Mouse (Mus musculus): ENCODE results near the gene Camta2. TPM values are rescaled to one million over a fixed set of nuclear protein-coding genes. Genes with fewer than 3 reads are reported as not detected.

The Camta2 gene
- total and polyA plus RNA-seq, 3 experiments = 1.0 to 17.0 (median 4.9) TPM

GRCm38 (mm10) chr11:70625473-70625872 lies 62.4 kb downstream of the Camta2 start (continued):
- TF ChIP-seq RAD21 (IDR thresholded peaks at IDR 0.05; ENCODE audit: low read depth, low read length) = peak; percentile 76
- TF ChIP-seq NELFE (IDR thresholded peaks at IDR 0.05; ENCODE audit: low read depth, low read length) = no peak
- no peak for TF ChIP-seq MEF2A (IDR thresholded peaks at IDR 0.05; ENCODE audit: borderline replicate concordance, low read depth, low read length)
- TF ChIP-seq ZMIZ1 (IDR thresholded peaks at IDR 0.05; ENCODE audit: low read depth, low read length) = no peak
- TF ChIP-seq MYC (IDR thresholded peaks at IDR 0.05; ENCODE audit: low read depth, low read length) = peak; percentile 96
- TF ChIP-seq CHD1 (IDR thresholded peaks at IDR 0.05; ENCODE audit: low read depth, low read length) = no peak
- peak; percentile 88 to 90 for TF ChIP-seq CTCF (conservative IDR thresholded peaks at IDR 0.05 in 1 of 2, IDR thresholded peaks at IDR 0.05 in 1 of 2; ENCODE audit: low read depth in 2 of 2, low read length in 2 of 2)

- TF ChIP-seq TBP (conservative IDR thresholded peaks at IDR 0.05; ENCODE audit: low read depth, low read length) (no peak), MAFK (IDR thresholded peaks at IDR 0.05; ENCODE audit: insufficient replicate concordance, low read length) (no peak), TCF12 (IDR thresholded peaks at IDR 0.05; ENCODE audit: low read depth, low read length) (no peak), ZMIZ1 (IDR thresholded peaks at IDR 0.05; ENCODE audit: low read depth, low read length) (no peak), HCFC1 (IDR thresholded peaks at IDR 0.05; ENCODE audit: low read depth, low read length) (no peak), RAD21 (IDR thresholded peaks at IDR 0.05; ENCODE audit: low read depth, low read length) (peak; percentile 71), ZC3H11A (IDR thresholded peaks at IDR 0.05; ENCODE audit: low read depth, low read length) (0 out of 2 replicates have a peak, but pooled peaks have one; percentile 2), PAX5 (IDR thresholded peaks at IDR 0.05; ENCODE audit: low read length) (no peak), ZNF384 (IDR thresholded peaks at IDR 0.05; ENCODE audit: low read depth, low read length) (no peak), SMC3 (IDR thresholded peaks at IDR 0.05; ENCODE audit: low read depth, low read length) (peak; percentile 67), CHD1 (IDR thresholded peaks at IDR 0.05; ENCODE audit: low read depth, low read length) (no peak), POLR2A (IDR thresholded peaks at IDR 0.05; ENCODE audit: low read depth, low read length) (no peak), NRF1 (IDR thresholded peaks at IDR 0.05; ENCODE audit: low read depth, low read length) (no peak), CTCF (conservative IDR thresholded peaks at IDR 0.05 in 1 of 2, IDR thresholded peaks at IDR 0.05 in 1 of 2; ENCODE audit: low read depth in 2 of 2, low read length in 2 of 2) (peak; percentile 22 to 71; a peak in 3 of 4 replicates), ELF1 (IDR thresholded peaks at IDR 0.05; ENCODE audit: low read depth, low read length) (no peak), NELFE (IDR thresholded peaks at IDR 0.05; ENCODE audit: low read depth, low read length) (peak; percentile 32; the same call in 1 of the 2 replicates), SIN3A (IDR thresholded peaks at IDR 0.05; ENCODE audit: low read length) (no peak), MAX (IDR thresholded peaks at IDR 0.05; ENCODE audit: low read length) (no peak; the same call in 1 of the 2 replicates), IRF4 (IDR thresholded peaks at IDR 0.05; ENCODE audit: low read depth, low read length) (no peak)
- Histone ChIP-seq H3K9me3 (replicated peaks; ENCODE audit: low read length) (no peaks in the 10 kb centered on the region), H3K36me3 (replicated peaks in 1 of 2; ENCODE audit: control insufficient read depth in 1 of 2, insufficient read depth in 1 of 2, low read length in 1 of 2) (no peaks in the 10 kb centered on the region), H3K4me3 (replicated peaks in 1 of 3; ENCODE audit: low read depth in 2 of 3, low read length in 2 of 3, poor library complexity in 1 of 3) (no peak overlapping the region), H3K4me1 (ENCODE audit: control insufficient read depth in 1 of 2, insufficient read depth in 2 of 2) (peaks cover 0 to 16% of the 10 kb centered on the region in 2 experiments; a peak in 2 of 4 replicates), H3K9ac (ENCODE audit: insufficient read depth, low read depth) (no peak overlapping the region), H3K79me2 (replicated peaks; ENCODE audit: control insufficient read depth, extremely low read depth, insufficient read depth, poor library complexity, severe bottlenecking) (no peaks in the 10 kb centered on the region), H3K27ac (ENCODE audit: insufficient read depth, low read depth) (no peak overlapping the region), H3K27me3 (replicated peaks) (no peaks in the 10 kb centered on the region), H3K4me2 (ENCODE audit: insufficient read depth, low read depth, poor library complexity, severe bottlenecking) (no peak overlapping the region)
- peak; percentile 42 for DNase-seq (ENCODE audit: extremely low read depth)
- dilution Hi-C loops (cut with MboI; ENCODE audit: extremely low pct_ligation_motif_present, extremely low pct_unique_long_range_greater_than_20kb, low sequenced_read_pairs) = no loop called here
- in situ Hi-C loops (cut with MboI; ENCODE audit: low pct_ligation_motif_present, low pct_unique_long_range_greater_than_20kb, low sequenced_read_pairs) = loop anchor here (25.0 kb wide), 1 partner anchor 386 kb away; the partner anchor contains the start of genes 0610010K14Rik, Bcl6b, Gm21988 and Rnasek
These were observed 64.7 kb downstream of the Camta2 start for GRCm38 (mm10) chr11:70623053-70623742.

All from CH12.LX (cell line).